In genomic region chr7:128238991-128239390, GRCm38 (mm10) we compare ENCODE assay signal across 8 mouse cellular contexts. TPM values are rescaled to one million over a fixed set of nuclear protein-coding genes. Genes with fewer than 3 reads are reported as not detected.
A peak's percentile ranks its signal among the peaks of the same experiment; 100 is the strongest.
DNase-seq lines count a peak whose midpoint lies in the region; ATAC-seq lines count a peak whose summit lies in the region.

No protein-coding gene starts in this region.

- H3K36me3 ChIP-seq in forebrain, embryonic 13.5 days (ENCODE audit: poor library complexity, severe bottlenecking), result peaks cover 37% of the 10 kb centered on the region
- peaks cover 39% of the 10 kb centered on the region for H3K36me3 ChIP-seq in kidney, embryonic 16.5 days (ENCODE audit: insufficient read depth, low read length)

- peak overlapping the region; percentile 63; the same call in 1 of the 2 replicates for H3K27ac ChIP-seq in forebrain, embryonic 13.5 days
- H3K27ac ChIP-seq in kidney, embryonic 16.5 days (ENCODE audit: low read length), result peak overlapping the region; percentile 85

- no peaks in the 10 kb centered on the region for H3K9me3 ChIP-seq in forebrain, embryonic 13.5 days (replicated peaks)
- H3K9me3 ChIP-seq in kidney, embryonic 16.5 days (ENCODE audit: low read length), result no peaks in the 10 kb centered on the region

- WGBS in forebrain, embryonic 13.5 days, result 19% methylated on average over 4 of the region's 4 CpGs
- WGBS in kidney, embryonic 16.5 days, result 23% methylated on average over 4 of the region's 4 CpGs

- H3K4me2 ChIP-seq in forebrain, embryonic 13.5 days, result peak overlapping the region; percentile 52
- peak overlapping the region; percentile 79 for H3K4me2 ChIP-seq in kidney, embryonic 16.5 days (replicated peaks; ENCODE audit: low read depth, low read length)

- no peaks in the 10 kb centered on the region for H3K27me3 ChIP-seq in forebrain, embryonic 13.5 days
- no peaks in the 10 kb centered on the region for H3K27me3 ChIP-seq in kidney, embryonic 16.5 days (ENCODE audit: insufficient read depth, low read length)

- peaks cover 17% of the 10 kb centered on the region for H3K4me1 ChIP-seq in forebrain, embryonic 13.5 days
- peaks cover 15% of the 10 kb centered on the region for H3K4me1 ChIP-seq in kidney, embryonic 16.5 days (ENCODE audit: insufficient read depth, low read length)

- DNase-seq in adrenal gland, postnatal 14 days, result peak; percentile 52
- DNase-seq in adrenal gland, postnatal 4 days (ENCODE audit: low spot score in 2 of 2), result no peak
- DNase-seq in adipocyte (ENCODE audit: low spot score), result peak; percentile 68
- peak; percentile 78 for DNase-seq in lung, postnatal 36 days
- DNase-seq in testis, postnatal 10 days (ENCODE audit: low spot score), result peak; percentile 66

- peak overlapping the region; percentile 70 for H3K4me3 ChIP-seq in forebrain, embryonic 13.5 days
- H3K4me3 ChIP-seq in kidney, embryonic 16.5 days (ENCODE audit: low read length), result peak overlapping the region; percentile 80

- ATAC-seq in forebrain, embryonic 13.5 days, result no peak
- no peak for ATAC-seq in kidney, embryonic 16.5 days (ENCODE audit: low FRiP score, low TSS enrichment)
- ATAC-seq in monocyte, adult 5-6 weeks (replicated peaks; ENCODE audit: insufficient number of reproducible peaks, low FRiP score, low TSS enrichment, poor library complexity, severe bottlenecking), result no peak

- no peak overlapping the region for H3K9ac ChIP-seq in forebrain, embryonic 13.5 days
- H3K9ac ChIP-seq in kidney, embryonic 16.5 days (replicated peaks; ENCODE audit: low read length), result peak overlapping the region; percentile 63

RNA-seq across cellular contexts. Expression of gene 9130023H24Rik, which starts 1.2 kb away (rescaled TPM):
- total RNA-seq in adrenal gland, postnatal 14 days (2021), result 6.9 and 7.2 TPM in 2 replicates
- 1 to 10 TPM; 8.4 TPM for total RNA-seq in adrenal gland, postnatal 4 days (2021)
- 9.5 and 11.3 TPM in 2 replicates for polyA plus RNA-seq in forebrain, embryonic 13.5 days (2015; fragmentation: Nextera tagmentation; extraction: Ambion mirVana)
- 8.7 and 8.8 TPM in 2 replicates for polyA plus RNA-seq in kidney, embryonic 16.5 days (2015; fragmentation: Nextera tagmentation; extraction: Ambion mirVana)
- 4.9 to 6.2 TPM (median 5.5 TPM) in 3 replicates for total RNA-seq in monocyte, adult 5-6 weeks (2017)

RNA-seq across cellular contexts. Expression of gene Armc5, which starts 1.8 kb away (rescaled TPM):
- 16.2 and 18.7 TPM in 2 replicates for total RNA-seq in adrenal gland, postnatal 14 days (2021)
- 10 to 100 TPM; 23.7 to 25.2 TPM for total RNA-seq in adrenal gland, postnatal 4 days (2021)
- polyA plus RNA-seq in forebrain, embryonic 13.5 days (2015; fragmentation: Nextera tagmentation; extraction: Ambion mirVana), result 11.0 and 12.2 TPM in 2 replicates
- polyA plus RNA-seq in kidney, embryonic 16.5 days (2015; fragmentation: Nextera tagmentation; extraction: Ambion mirVana), result 19.7 and 21.7 TPM in 2 replicates
- total RNA-seq in monocyte, adult 5-6 weeks (2017), result 9.1 to 14.9 TPM (median 11.6 TPM) in 3 replicates

RNA-seq across cellular contexts. Expression of gene Tgfb1i1, which starts 7.6 kb away (rescaled TPM):
- 30.0 and 32.3 TPM in 2 replicates for total RNA-seq in adrenal gland, postnatal 14 days (2021)
- 10 to 100 TPM; 32.0 to 35.0 TPM for total RNA-seq in adrenal gland, postnatal 4 days (2021)
- polyA plus RNA-seq in forebrain, embryonic 13.5 days (2015; fragmentation: Nextera tagmentation; extraction: Ambion mirVana), result 13.6 and 14.5 TPM in 2 replicates
- polyA plus RNA-seq in kidney, embryonic 16.5 days (2015; fragmentation: Nextera tagmentation; extraction: Ambion mirVana), result 104 and 111 TPM in 2 replicates
- total RNA-seq in monocyte, adult 5-6 weeks (2017), result 0.21 to 1.2 TPM in 2 of 3 replicates, not detected in the other

RNA-seq across cellular contexts. Expression of gene Slc5a2, which starts 26.5 kb away (rescaled TPM):
- total RNA-seq in adrenal gland, postnatal 14 days (2021), result not detected in 2 replicates
- total RNA-seq in adrenal gland, postnatal 4 days (2021), result 10 to 100 TPM in 1 of 2 experiments, under 1 TPM in 1; 0.73 to 22.0 TPM
- polyA plus RNA-seq in forebrain, embryonic 13.5 days (2015; fragmentation: Nextera tagmentation; extraction: Ambion mirVana), result not detected in 2 replicates
- polyA plus RNA-seq in kidney, embryonic 16.5 days (2015; fragmentation: Nextera tagmentation; extraction: Ambion mirVana), result 15.0 and 15.6 TPM in 2 replicates
- total RNA-seq in monocyte, adult 5-6 weeks (2017), result 0.75 TPM in 1 of 3 replicates, not detected in the others

RNA-seq across cellular contexts. Expression of gene Cox6a2, which starts 32.8 kb away (rescaled TPM):
- total RNA-seq in adrenal gland, postnatal 14 days (2021), result not detected in 2 replicates
- total RNA-seq in adrenal gland, postnatal 4 days (2021), result 10 to 100 TPM; 15.8 to 26.8 TPM
- polyA plus RNA-seq in forebrain, embryonic 13.5 days (2015; fragmentation: Nextera tagmentation; extraction: Ambion mirVana), result 0.55 TPM in 1 of 2 replicates, not detected in the other
- 1.7 and 3.0 TPM in 2 replicates for polyA plus RNA-seq in kidney, embryonic 16.5 days (2015; fragmentation: Nextera tagmentation; extraction: Ambion mirVana)
- 3.0 TPM in 1 of 3 replicates, not detected in the others for total RNA-seq in monocyte, adult 5-6 weeks (2017)

Comparison
In these comparisons a context has a peak if more than half of its experiments do, and no peak if none do; other contexts are left out.
1. DNase-seq: peak in adrenal gland, postnatal 14 days (single experiment), adipocyte (single experiment), lung, postnatal 36 days (single experiment) and testis, postnatal 10 days (single experiment); none in adrenal gland, postnatal 4 days (0 of 2).
2. RNA of gene Tgfb1i1, which starts 7.6 kb away (total RNA-seq): 32.0 to 35.0 TPM in adrenal gland, postnatal 4 days and 30.0 to 32.3 TPM in adrenal gland, postnatal 14 days; 0.21 to 1.2 TPM in monocyte, adult 5-6 weeks; every median in the first group is over 10 times any median in the second.